Mouse (Mus musculus) lung, embryonic 15.5 days (tissue): ENCODE measurements around the gene Fam163b. TPM values are rescaled to one million over a fixed set of nuclear protein-coding genes. Genes with fewer than 3 reads are reported as not detected.

Experiments
- ATAC-seq: fragments of 200-750 bp; cut with Nextera tagmentation; 2 replicates; pipeline ENCODE4 v1.8.0; 2017; ENCODE audit warnings: moderate number of reproducible peaks, borderline replicate concordance; ENCODE audit not compliant: low FRiP score, low TSS enrichment; ENCODE audit errors: extremely low read depth
- H3K27ac ChIP-seq: fragments of 300-500 bp; sonication (generic); 2 replicates; pipeline ENCODE4 v1.5.1; 2015; ENCODE audit warnings: moderate library complexity, mild to moderate bottlenecking, inconsistent platforms
- H3K27me3 ChIP-seq: fragments of 300-500 bp; sonication (generic); 2 replicates; pipeline ENCODE4 v1.6.1; 2015; ENCODE audit warnings: inconsistent platforms
- H3K36me3 ChIP-seq: fragments of 300-500 bp; sonication (generic); 2 replicates; pipeline ENCODE4 v1.6.1; 2015; ENCODE audit warnings: inconsistent platforms
- H3K4me1 ChIP-seq: fragments of 300-500 bp; sonication (generic); 2 replicates; pipeline ENCODE4 v1.6.1; 2015; ENCODE audit warnings: inconsistent platforms
- H3K4me2 ChIP-seq: fragments of 300-500 bp; sonication (generic); 2 replicates; pipeline ENCODE4 v1.6.1; 2015; ENCODE audit warnings: inconsistent platforms, mild to moderate bottlenecking, moderate library complexity
- H3K4me3 ChIP-seq: fragments of 300-500 bp; sonication (generic); 2 replicates; pipeline ENCODE4 v1.5.1; 2015; ENCODE audit warnings: mild to moderate bottlenecking, inconsistent platforms
- H3K9ac ChIP-seq: fragments of 300-500 bp; sonication (generic); 2 replicates; pipeline ENCODE4 v1.6.1; 2015; ENCODE audit warnings: inconsistent platforms
- H3K9me3 ChIP-seq: fragments of 300-500 bp; sonication (generic); 2 replicates; pipeline ENCODE4 v1.6.1; 2016; ENCODE audit warnings: inconsistent platforms
- WGBS: fragments of 180-500 bp; shearing (Covaris S2); methylation state at CpG from one replicate; pipeline ENCODE4 v1.1.7; 2015; 5-methylcytosine and 5-hydroxymethylcytosine counted together
- polyA plus RNA-seq: library from polyadenylated mRNA; unstranded; fragments of >200 nt; fragmentation: Nextera tagmentation; extraction: Ambion mirVana; gene quantifications from 2 replicates; pipeline ENCODE4 v1.2.1, GENCODE M21; 2015

The Fam163b gene
- polyA plus RNA-seq, 1 experiment from 2014 or later = 0.70 TPM

GRCm38 (mm10) chr2:27163851-27164250 is 21.6 kb upstream of the Fam163b start:
- no peak overlapping the region for H3K4me2 ChIP-seq
- H3K27me3 ChIP-seq = no peaks in the 10 kb centered on the region
- no peaks in the 10 kb centered on the region for H3K36me3 ChIP-seq
- no peak overlapping the region for H3K9ac ChIP-seq
- no peak overlapping the region for H3K4me3 ChIP-seq
- no peak for ATAC-seq
- peaks cover 15% of the 10 kb centered on the region for H3K4me1 ChIP-seq
- H3K9me3 ChIP-seq = no peaks in the 10 kb centered on the region
- WGBS = 56% methylated on average over 5 of the region's 5 CpGs
- no peak overlapping the region for H3K27ac ChIP-seq

DNA sequence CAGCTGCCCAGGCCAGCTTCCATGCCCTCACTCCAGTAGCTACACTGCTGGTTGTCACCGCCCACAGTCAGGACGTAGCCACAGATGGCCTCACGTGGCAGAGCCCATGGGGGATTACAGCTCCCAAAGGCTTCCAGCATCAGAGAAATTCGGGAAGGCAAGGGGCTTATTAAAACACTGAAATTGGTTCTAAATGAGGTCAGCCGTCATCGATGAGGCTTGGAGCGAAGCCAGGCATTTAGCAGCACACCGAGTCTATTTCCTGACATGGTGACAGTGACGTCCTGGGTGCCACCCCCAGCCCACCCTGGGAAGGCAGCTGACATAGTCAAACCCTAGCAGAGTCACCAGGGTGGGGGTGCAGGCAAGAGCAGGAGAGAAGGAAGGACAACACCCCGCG is 20.4 kb upstream of the Fam163b start:
- Histone ChIP-seq H3K4me3 (no peak overlapping the region), H3K36me3 (no peaks in the 10 kb centered on the region), H3K27me3 (no peaks in the 10 kb centered on the region), H3K4me1 (peaks cover 15% of the 10 kb centered on the region), H3K27ac (no peak overlapping the region), H3K4me2 (no peak overlapping the region), H3K9me3 (no peaks in the 10 kb centered on the region), H3K9ac (no peak overlapping the region)
- 48% methylated on average over 11 of the region's 11 CpGs for WGBS
- ATAC-seq = no peak

- no peaks in the 10 kb centered on the region for H3K9me3 ChIP-seq
- H3K27me3 ChIP-seq = no peaks in the 10 kb centered on the region
- no peaks in the 10 kb centered on the region for H3K36me3 ChIP-seq
- H3K4me1 ChIP-seq = 0 out of 2 replicates have a peak, but pooled peaks cover 8% of the 10 kb centered on the region
- no peak overlapping the region for H3K4me2 ChIP-seq
- no peak for ATAC-seq
- 84% methylated on average over 2 of the region's 2 CpGs for WGBS
- H3K27ac ChIP-seq = no peak overlapping the region
- no peak overlapping the region for H3K9ac ChIP-seq
- no peak overlapping the region for H3K4me3 ChIP-seq
Observed at GRCm38 (mm10) chr2:27161526-27161925, 19.2 kb upstream of the Fam163b start.

- no peak overlapping the region for H3K4me3 ChIP-seq
- H3K27me3 ChIP-seq = no peaks in the 10 kb centered on the region; the same call in 1 of the 2 replicates
- H3K9ac ChIP-seq = no peak overlapping the region
- no peaks in the 10 kb centered on the region for H3K9me3 ChIP-seq
- H3K27ac ChIP-seq = no peak overlapping the region
- no peak for ATAC-seq
- H3K36me3 ChIP-seq = no peaks in the 10 kb centered on the region
- WGBS = 77% methylated on average over 6 of the region's 6 CpGs
- no peaks in the 10 kb centered on the region for H3K4me1 ChIP-seq
- no peak overlapping the region for H3K4me2 ChIP-seq
Observed at GRCm38 (mm10) chr2:27156596-27156995, 14.3 kb upstream of the Fam163b start.

GRCm38 (mm10) chr2:27154466-27155185 is 12.3 kb upstream of the Fam163b start:
- H3K27me3 ChIP-seq = no peaks in the 10 kb centered on the region; the same call in 1 of the 2 replicates
- H3K9me3 ChIP-seq = no peaks in the 10 kb centered on the region
- H3K4me2 ChIP-seq = no peak overlapping the region
- no peaks in the 10 kb centered on the region for H3K36me3 ChIP-seq
- H3K9ac ChIP-seq = no peak overlapping the region
- 72% methylated on average over 10 of the region's 10 CpGs for WGBS
- H3K4me1 ChIP-seq = 0 out of 2 replicates have a peak, but pooled peaks cover 3% of the 10 kb centered on the region
- no peak for ATAC-seq
- H3K4me3 ChIP-seq = no peak overlapping the region
- H3K27ac ChIP-seq = no peak overlapping the region

- no peak overlapping the region for H3K9ac ChIP-seq
Observed at GRCm38 (mm10) chr2:27149457-27149856, 7.2 kb upstream of the Fam163b start.

DNA sequence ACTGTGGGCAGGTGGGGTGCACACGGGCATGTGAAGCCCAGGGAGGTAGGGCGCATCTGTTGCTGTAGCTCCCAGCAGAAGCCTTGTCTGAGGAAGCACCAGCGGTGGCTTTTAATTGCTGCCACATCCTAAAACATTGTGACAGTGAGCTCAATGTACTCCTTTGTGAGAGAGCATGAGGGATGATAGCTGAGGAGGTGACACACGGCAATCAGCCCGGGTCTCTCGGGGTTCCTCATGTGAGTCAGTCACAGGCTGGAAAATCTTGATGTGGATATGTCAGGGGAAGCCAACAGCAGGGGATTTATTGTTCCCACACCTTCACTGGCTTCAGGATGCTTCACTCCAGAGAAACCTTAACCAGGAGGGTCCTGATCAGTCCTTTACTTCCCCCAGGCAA is 4.5 kb upstream of the Fam163b start:
- no peak overlapping the region for H3K4me2 ChIP-seq
- H3K4me1 ChIP-seq = peaks cover 11% of the 10 kb centered on the region; the same call in 1 of the 2 replicates
- H3K36me3 ChIP-seq = no peaks in the 10 kb centered on the region
- no peak overlapping the region for H3K9ac ChIP-seq
- 77% methylated on average over 6 of the region's 6 CpGs for WGBS
- H3K27me3 ChIP-seq = peaks cover 26% of the 10 kb centered on the region
- no peak overlapping the region for H3K27ac ChIP-seq
- ATAC-seq = no peak
- H3K4me3 ChIP-seq = no peak overlapping the region
- H3K9me3 ChIP-seq = no peaks in the 10 kb centered on the region

More at GRCm38 (mm10) chr2:27149457-27149856, 7.2 kb upstream of the Fam163b start:
- H3K27ac ChIP-seq = no peak overlapping the region
- H3K4me3 ChIP-seq = no peak overlapping the region
- 19% methylated on average over 2 of the region's 2 CpGs for WGBS
- H3K4me1 ChIP-seq = 0 out of 2 replicates have a peak, but pooled peaks cover 6% of the 10 kb centered on the region
- no peak for ATAC-seq
- no peaks in the 10 kb centered on the region for H3K36me3 ChIP-seq
- peaks cover 6% of the 10 kb centered on the region; the same call in 1 of the 2 replicates for H3K27me3 ChIP-seq
- no peaks in the 10 kb centered on the region for H3K9me3 ChIP-seq
- no peak overlapping the region for H3K4me2 ChIP-seq

- 53% methylated on average over 2 of the region's 2 CpGs for WGBS
- H3K36me3 ChIP-seq = no peaks in the 10 kb centered on the region
- no peak overlapping the region for H3K4me2 ChIP-seq
- no peak overlapping the region for H3K9ac ChIP-seq
- H3K27me3 ChIP-seq = peaks cover 45% of the 10 kb centered on the region
- H3K9me3 ChIP-seq = no peaks in the 10 kb centered on the region
- ATAC-seq = no peak
- H3K4me1 ChIP-seq = peaks cover 12% of the 10 kb centered on the region; the same call in 1 of the 2 replicates
- no peak overlapping the region for H3K27ac ChIP-seq
- H3K4me3 ChIP-seq = no peak overlapping the region
Observed at GRCm38 (mm10) chr2:27144957-27145356, 2.7 kb upstream of the Fam163b start.

DNA sequence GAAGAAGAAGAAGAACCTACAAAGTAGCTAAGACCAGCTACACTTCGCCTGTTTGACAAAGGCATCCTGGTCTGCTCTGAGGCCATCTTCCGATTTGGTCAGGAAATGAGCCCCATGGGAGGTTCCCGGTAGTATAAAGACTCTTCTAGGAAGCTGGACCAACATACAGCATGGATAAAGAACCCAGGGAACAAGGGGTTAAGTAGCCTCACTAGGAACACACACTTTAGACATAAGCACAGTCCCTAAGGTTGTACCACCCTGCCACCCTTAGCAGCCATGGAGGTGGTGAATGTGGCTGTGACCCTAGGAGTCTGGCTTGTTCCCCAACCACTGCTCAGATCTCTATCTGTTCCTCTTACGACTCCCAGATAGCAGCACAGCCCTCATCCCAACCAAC is 3.9 kb downstream of the Fam163b start:
- peaks cover 6% of the 10 kb centered on the region; the same call in 1 of the 2 replicates for H3K4me1 ChIP-seq
- peaks cover 46% of the 10 kb centered on the region for H3K27me3 ChIP-seq
- H3K27ac ChIP-seq = no peak overlapping the region
- H3K9me3 ChIP-seq = no peaks in the 10 kb centered on the region
- no peak for ATAC-seq
- no peak overlapping the region for H3K4me2 ChIP-seq
- no peak overlapping the region for H3K9ac ChIP-seq
- WGBS = 53% methylated on average over 4 of the region's 4 CpGs
- H3K36me3 ChIP-seq = no peaks in the 10 kb centered on the region
- H3K4me3 ChIP-seq = no peak overlapping the region

DNA sequence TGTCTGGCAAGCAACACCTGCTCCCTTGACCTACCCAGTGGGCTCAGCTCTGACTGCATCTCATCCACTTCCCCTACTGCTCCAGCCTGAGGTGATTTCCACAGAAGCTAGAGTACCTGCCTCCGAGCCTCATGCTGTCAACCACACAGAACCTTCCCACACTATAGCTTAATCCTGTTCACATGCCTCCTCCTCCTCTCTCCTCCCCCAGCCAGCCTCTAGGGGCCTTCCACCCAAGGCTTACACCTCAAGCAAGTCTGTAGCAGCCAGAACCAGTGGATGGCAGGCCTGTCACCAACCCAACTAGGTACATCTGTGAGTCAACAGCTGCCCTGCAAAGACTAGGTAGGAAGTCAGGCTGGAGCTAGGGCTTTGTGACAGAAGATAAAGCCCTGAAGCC is 5.5 kb downstream of the Fam163b start:
- 72% methylated on average over 1 of the region's 1 CpGs for WGBS
- H3K27me3 ChIP-seq = peaks cover 30% of the 10 kb centered on the region
- no peak for ATAC-seq
- H3K36me3 ChIP-seq = no peaks in the 10 kb centered on the region
- H3K27ac ChIP-seq = no peak overlapping the region
- no peak overlapping the region for H3K4me2 ChIP-seq
- no peak overlapping the region for H3K4me3 ChIP-seq
- H3K4me1 ChIP-seq = peaks cover under 1% of the 10 kb centered on the region; the same call in 1 of the 2 replicates
- no peaks in the 10 kb centered on the region for H3K9me3 ChIP-seq
- no peak overlapping the region for H3K9ac ChIP-seq

DNA sequence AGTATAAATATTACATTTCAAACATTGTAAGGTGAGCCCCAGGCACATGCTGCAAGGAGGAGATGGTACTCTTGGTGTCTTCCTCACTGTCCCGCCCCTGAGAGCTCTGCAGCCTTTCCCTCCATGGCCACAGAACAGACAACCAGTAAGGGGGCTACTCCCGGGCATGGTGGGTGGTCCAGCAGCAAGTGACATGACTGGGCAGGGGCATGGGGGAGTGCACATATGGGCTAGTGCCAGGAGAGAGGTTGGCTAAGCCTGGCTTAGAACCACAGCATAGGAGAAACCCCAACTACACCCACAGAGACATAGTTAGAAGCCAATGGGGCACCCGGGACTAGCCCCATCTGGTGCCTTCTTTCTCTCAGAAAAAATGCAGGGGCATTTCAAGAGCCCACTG is 6.0 kb downstream of the Fam163b start:
- no peaks in the 10 kb centered on the region for H3K4me1 ChIP-seq
- H3K27me3 ChIP-seq = peaks cover 25% of the 10 kb centered on the region
- no peaks in the 10 kb centered on the region for H3K9me3 ChIP-seq
- ATAC-seq = no peak
- H3K36me3 ChIP-seq = no peaks in the 10 kb centered on the region
- no peak overlapping the region for H3K4me3 ChIP-seq
- no peak overlapping the region for H3K4me2 ChIP-seq
- no peak overlapping the region for H3K27ac ChIP-seq
- 55% methylated on average over 3 of the region's 3 CpGs for WGBS
- H3K9ac ChIP-seq = no peak overlapping the region

DNA sequence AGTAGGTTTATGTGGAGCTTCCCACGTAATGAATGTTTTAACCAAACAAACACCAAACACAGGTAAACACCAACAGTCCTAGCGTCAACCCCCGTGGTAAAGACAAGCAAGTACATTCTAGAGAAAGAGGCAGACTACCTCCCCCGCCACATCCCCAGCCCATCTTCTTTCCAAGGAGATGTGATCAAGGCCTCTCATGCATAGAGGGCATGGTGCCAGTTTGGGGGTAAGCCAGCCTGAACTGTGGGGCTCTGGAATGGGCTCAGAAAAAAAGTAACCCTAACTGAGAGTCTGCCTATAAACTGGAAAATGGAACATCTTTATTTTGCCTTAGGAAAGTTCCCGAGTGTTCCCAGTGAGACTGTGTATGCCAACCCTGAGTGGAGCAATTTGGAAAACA is 6.4 kb downstream of the Fam163b start:
- WGBS = 68% methylated on average over 5 of the region's 5 CpGs
- no peaks in the 10 kb centered on the region for H3K9me3 ChIP-seq
- no peak overlapping the region for H3K27ac ChIP-seq
- no peak overlapping the region for H3K4me3 ChIP-seq
- no peaks in the 10 kb centered on the region for H3K4me1 ChIP-seq
- H3K9ac ChIP-seq = no peak overlapping the region
- ATAC-seq = no peak
- H3K27me3 ChIP-seq = peaks cover 21% of the 10 kb centered on the region
- no peaks in the 10 kb centered on the region for H3K36me3 ChIP-seq
- no peak overlapping the region for H3K4me2 ChIP-seq
